Mouse (Mus musculus) hindbrain, embryonic 10.5 days (tissue): ENCODE results near the gene Becn1. TPM values are rescaled to one million over a fixed set of nuclear protein-coding genes. Genes with fewer than 3 reads are reported as not detected.
A peak's percentile ranks its signal among the peaks of the same experiment; 100 is the strongest.
"Not testable (repeated sequence)": the region's sequence is repeated elsewhere in the genome, so short reads cannot be mapped to it uniquely, and the experiment has no call there.

Experiments
- DNase-seq: peaks from one replicate; pipeline ENCODE4 v3.0.0-alpha.2; 2017; ENCODE audit warnings: low spot score
- H3K27ac ChIP-seq: fragments of 300-500 bp; sonication (generic); 2 replicates; pipeline ENCODE4 v1.5.1; 2016; ENCODE audit warnings: mild to moderate bottlenecking, moderate library complexity
- H3K27me3 ChIP-seq: fragments of 300-500 bp; sonication (generic); 2 replicates; pipeline ENCODE4 v1.6.1; 2016; ENCODE audit warnings: mild to moderate bottlenecking; ENCODE audit not compliant: poor library complexity, insufficient read depth, severe bottlenecking
- H3K36me3 ChIP-seq: fragments of 300-500 bp; sonication (generic); 2 replicates; pipeline ENCODE4 v1.6.1; 2016; ENCODE audit warnings: mild to moderate bottlenecking, moderate library complexity
- H3K4me1 ChIP-seq: fragments of 300-500 bp; sonication (generic); replicated peaks from 2 replicates; pipeline ENCODE4 v1.6.1; 2016; ENCODE audit warnings: mild to moderate bottlenecking
- H3K4me3 ChIP-seq: fragments of 300-500 bp; sonication (generic); 2 replicates; pipeline ENCODE4 v1.5.1; 2016; ENCODE audit warnings: mild to moderate bottlenecking, moderate library complexity
- H3K9me3 ChIP-seq: fragments of 300-500 bp; sonication (generic); 2 replicates; pipeline ENCODE4 v1.6.1; 2016; ENCODE audit warnings: mild to moderate bottlenecking, moderate library complexity
- WGBS: fragments of 180-500 bp; shearing (Covaris S2); methylation state at CpG from one replicate; pipeline ENCODE4 v1.1.7; 2016; 5-methylcytosine and 5-hydroxymethylcytosine counted together
- polyA plus RNA-seq: library from polyadenylated mRNA; unstranded; fragments of >200 nt; fragmentation: Nextera tagmentation; extraction: Ambion mirVana; gene quantifications from 2 replicates; pipeline ENCODE4 v1.2.1, GENCODE M21; 2016

Becn1 gene
- polyA plus RNA-seq, result 153 and 166 TPM in 2 replicates

GRCm38 (mm10) chr11:101302004-101302798 is at the start of gene Becn1:
Becn1 (minus strand) TSS chr11:101302286.
- Histone ChIP-seq H3K27me3 (no peaks in the 10 kb centered on the region; the same call in 1 of the 2 replicates), H3K27ac (peak within 1 kb of the TSS; percentile 88), H3K4me1 (peaks cover 18% of the 10 kb centered on the region), H3K4me3 (peak within 1 kb of the TSS; percentile 89), H3K9me3 (no peaks in the 10 kb centered on the region), H3K36me3 (peaks cover 27% of the 10 kb centered on the region)
- 7% methylated on average over 39 of the region's 39 CpGs for WGBS
- DNase-seq, result peak; percentile 96

- 71% methylated on average over 3 of the region's 3 CpGs for WGBS
- H3K4me1 ChIP-seq, result peaks cover 9% of the 10 kb centered on the region; the same call in 1 of the 2 replicates
- no peak for DNase-seq
These were observed 49.6 kb upstream of the Becn1 start for GRCm38 (mm10) chr11:101351721-101352111.

GRCm38 (mm10) chr11:101351100-101351720 is 49.1 kb upstream of the Becn1 start:
- Histone ChIP-seq H3K27me3 (no peaks in the 10 kb centered on the region), H3K9me3 (0 out of 2 replicates have a peak, but pooled peaks cover 3% of the 10 kb centered on the region), H3K4me1 (peaks cover 9% of the 10 kb centered on the region; the same call in 1 of the 2 replicates), H3K4me3 (no peak overlapping the region), H3K36me3 (no peaks in the 10 kb centered on the region), H3K27ac (no peak overlapping the region)
- DNase-seq, result no peak
- WGBS, result 67% methylated on average over 11 of the region's 11 CpGs

More at GRCm38 (mm10) chr11:101351721-101352111, 49.6 kb upstream of the Becn1 start:
- no peaks in the 10 kb centered on the region for H3K36me3 ChIP-seq
- no peak overlapping the region for H3K27ac ChIP-seq
- H3K4me3 ChIP-seq, result no peak overlapping the region
- 0 out of 2 replicates have a peak, but pooled peaks cover 3% of the 10 kb centered on the region for H3K9me3 ChIP-seq
- no peaks in the 10 kb centered on the region for H3K27me3 ChIP-seq

GRCm38 (mm10) chr11:101349216-101349615 is 47.1 kb upstream of the Becn1 start:
- Histone ChIP-seq H3K27me3 (no peaks in the 10 kb centered on the region), H3K9me3 (0 out of 2 replicates have a peak, but pooled peaks cover 3% of the 10 kb centered on the region), H3K4me3 (no peak overlapping the region), H3K4me1 (peaks cover 9% of the 10 kb centered on the region; the same call in 1 of the 2 replicates), H3K36me3 (no peaks in the 10 kb centered on the region), H3K27ac (no peak overlapping the region)
- 87% methylated on average over 3 of the region's 3 CpGs for WGBS
- no peak for DNase-seq

- Histone ChIP-seq H3K4me1 (peaks cover 9% of the 10 kb centered on the region; the same call in 1 of the 2 replicates), H3K4me3 (no peak overlapping the region), H3K27me3 (no peaks in the 10 kb centered on the region), H3K9me3 (0 out of 2 replicates have a peak, but pooled peaks cover 3% of the 10 kb centered on the region), H3K27ac (no peak overlapping the region), H3K36me3 (no peaks in the 10 kb centered on the region)
- no peak for DNase-seq
- WGBS, result 75% methylated on average over 7 of the region's 7 CpGs
These were observed 46.7 kb upstream of the Becn1 start for GRCm38 (mm10) chr11:101348774-101349173.

GRCm38 (mm10) chr11:101347083-101347775 is 45.1 kb upstream of the Becn1 start:
- Histone ChIP-seq H3K27me3 (no peaks in the 10 kb centered on the region), H3K36me3 (no peaks in the 10 kb centered on the region), H3K27ac (no peak overlapping the region), H3K4me1 (peaks cover 9% of the 10 kb centered on the region; the same call in 1 of the 2 replicates), H3K9me3 (0 out of 2 replicates have a peak, but pooled peaks cover 3% of the 10 kb centered on the region), H3K4me3 (no peak overlapping the region)
- DNase-seq, result no peak
- WGBS, result 73% methylated on average over 10 of the region's 10 CpGs

GRCm38 (mm10) chr11:101338123-101338760 is 36.2 kb upstream of the Becn1 start:
- WGBS, result 1% methylated on average over 9 of the region's 9 CpGs
- peak overlapping the region; percentile 82 for H3K27ac ChIP-seq

GRCm38 (mm10) chr11:101335685-101336084 is 33.6 kb upstream of the Becn1 start:
- Histone ChIP-seq H3K36me3 (no peaks in the 10 kb centered on the region), H3K9me3 (no peaks in the 10 kb centered on the region), H3K27me3 (no peaks in the 10 kb centered on the region), H3K4me1 (peaks cover 46% of the 10 kb centered on the region), H3K27ac (no peak overlapping the region), H3K4me3 (no peak overlapping the region)
- no peak for DNase-seq
- 87% methylated on average over 9 of the region's 9 CpGs for WGBS

More at GRCm38 (mm10) chr11:101338123-101338760, 36.2 kb upstream of the Becn1 start:
- Histone ChIP-seq H3K36me3 (no peaks in the 10 kb centered on the region), H3K27me3 (no peaks in the 10 kb centered on the region), H3K4me3 (peak overlapping the region; percentile 49), H3K4me1 (peaks cover 41% of the 10 kb centered on the region), H3K9me3 (no peaks in the 10 kb centered on the region)
- peak; percentile 69 for DNase-seq

GRCm38 (mm10) chr11:101334516-101334915 is 32.4 kb upstream of the Becn1 start:
- 2% methylated on average over 6 of the region's 6 CpGs for WGBS

GRCm38 (mm10) chr11:101334023-101334422 is 31.9 kb upstream of the Becn1 start:
- WGBS, result 22% methylated on average over 10 of the region's 10 CpGs
- peak overlapping the region; percentile 18; the same call in 1 of the 2 replicates for H3K4me3 ChIP-seq
- H3K27me3 ChIP-seq, result no peaks in the 10 kb centered on the region
- peak; percentile 38 for DNase-seq
- peak overlapping the region; percentile 78 for H3K27ac ChIP-seq
- no peaks in the 10 kb centered on the region for H3K9me3 ChIP-seq
- H3K36me3 ChIP-seq, result peaks cover 3% of the 10 kb centered on the region; the same call in 1 of the 2 replicates
- peaks cover 50% of the 10 kb centered on the region for H3K4me1 ChIP-seq

More at GRCm38 (mm10) chr11:101334516-101334915, 32.4 kb upstream of the Becn1 start:
- Histone ChIP-seq H3K4me3 (peak overlapping the region; percentile 18; the same call in 1 of the 2 replicates), H3K9me3 (no peaks in the 10 kb centered on the region), H3K27ac (peak overlapping the region; percentile 78), H3K36me3 (no peaks in the 10 kb centered on the region), H3K27me3 (no peaks in the 10 kb centered on the region), H3K4me1 (peaks cover 50% of the 10 kb centered on the region)
- DNase-seq, result peak; percentile 76

GRCm38 (mm10) chr11:101332537-101332936 is 30.5 kb upstream of the Becn1 start:
- H3K4me1 ChIP-seq, result peaks cover 36% of the 10 kb centered on the region
- no peak for DNase-seq
- no peaks in the 10 kb centered on the region for H3K9me3 ChIP-seq
- no peak overlapping the region for H3K27ac ChIP-seq
- H3K36me3 ChIP-seq, result peaks cover 9% of the 10 kb centered on the region; the same call in 1 of the 2 replicates
- WGBS, result 81% methylated on average over 3 of the region's 3 CpGs
- no peak overlapping the region for H3K4me3 ChIP-seq
- no peaks in the 10 kb centered on the region for H3K27me3 ChIP-seq

- 82% methylated on average over 6 of the region's 6 CpGs for WGBS
- not testable (repeated sequence) for DNase-seq, H3K9me3 ChIP-seq, H3K27ac ChIP-seq, H3K4me3 ChIP-seq, H3K27me3 ChIP-seq
- H3K36me3 ChIP-seq, result peaks cover 18% of the 10 kb centered on the region
- H3K4me1 ChIP-seq, result peaks cover 29% of the 10 kb centered on the region
These were observed 28.9 kb upstream of the Becn1 start for GRCm38 (mm10) chr11:101330961-101331360.
